Mouse (Mus musculus) neural tube, embryonic 11.5 days (tissue): ENCODE results near the gene Eya2. TPM values are rescaled to one million over a fixed set of nuclear protein-coding genes. Genes with fewer than 3 reads are reported as not detected.

ENCODE experiments used
- ATAC-seq: fragments of 200-750 bp; cut with Nextera tagmentation; 2 replicates; pipeline ENCODE4 v1.8.0; 2017; ENCODE audit warnings: moderate number of reproducible peaks, mild to moderate bottlenecking, moderate TSS enrichment, moderate library complexity; ENCODE audit not compliant: insufficient read depth, low FRiP score, low TSS enrichment
- DNase-seq: peaks from one replicate; pipeline ENCODE4 v3.0.0-alpha.2; 2015; ENCODE audit warnings: low spot score
- H3K27ac ChIP-seq: fragments of 300-500 bp; sonication (generic); 2 replicates; pipeline ENCODE4 v1.5.1; 2014; ENCODE audit warnings: low read depth, mild to moderate bottlenecking, low read length
- H3K27me3 ChIP-seq: fragments of 300-500 bp; sonication (generic); 2 replicates; pipeline ENCODE4 v1.6.1; 2014; ENCODE audit warnings: mild to moderate bottlenecking, low read length, mixed read lengths; ENCODE audit not compliant: control insufficient read depth, insufficient read depth
- H3K36me3 ChIP-seq: fragments of 300-500 bp; sonication (generic); 2 replicates; pipeline ENCODE4 v1.6.1; 2014; ENCODE audit warnings: mild to moderate bottlenecking, low read length, moderate library complexity, mixed read lengths; ENCODE audit not compliant: control insufficient read depth, insufficient read depth
- H3K4me1 ChIP-seq: fragments of 300-500 bp; sonication (generic); 2 replicates; pipeline ENCODE4 v1.6.1; 2014; ENCODE audit warnings: low read length, mixed read lengths; ENCODE audit not compliant: control insufficient read depth, insufficient read depth
- H3K4me2 ChIP-seq: fragments of 300-500 bp; sonication (generic); 2 replicates; pipeline ENCODE4 v1.6.1; 2014; ENCODE audit warnings: low read depth, mild to moderate bottlenecking, moderate library complexity
- H3K4me3 ChIP-seq: fragments of 300-500 bp; sonication (generic); 2 replicates; pipeline ENCODE4 v1.5.1; 2014; ENCODE audit warnings: low read depth, low read length
- H3K9ac ChIP-seq: fragments of 300-500 bp; sonication (generic); 2 replicates; pipeline ENCODE4 v1.6.1; 2014; ENCODE audit warnings: mild to moderate bottlenecking, low read length
- H3K9me3 ChIP-seq: fragments of 300-500 bp; sonication (generic); 2 replicates; pipeline ENCODE4 v1.6.1; 2016; ENCODE audit warnings: low read length; ENCODE audit not compliant: control insufficient read depth
- WGBS: fragments of 180-500 bp; shearing (Covaris S2); extraction: QIAGEN DNeasy Blood & Tissue Kit; methylation state at CpG from one replicate; pipeline ENCODE4 v1.1.7; 2014; 5-methylcytosine and 5-hydroxymethylcytosine counted together
- polyA plus RNA-seq: library from polyadenylated mRNA; unstranded; fragments of >200 nt; fragmentation: Nextera tagmentation; extraction: Ambion mirVana; gene quantifications from 2 replicates; pipeline ENCODE4 v1.2.1, GENCODE M21; 2014

Gene Eya2
- polyA plus RNA-seq, 1 experiment from 2014 or later: 29.6 TPM

DNA sequence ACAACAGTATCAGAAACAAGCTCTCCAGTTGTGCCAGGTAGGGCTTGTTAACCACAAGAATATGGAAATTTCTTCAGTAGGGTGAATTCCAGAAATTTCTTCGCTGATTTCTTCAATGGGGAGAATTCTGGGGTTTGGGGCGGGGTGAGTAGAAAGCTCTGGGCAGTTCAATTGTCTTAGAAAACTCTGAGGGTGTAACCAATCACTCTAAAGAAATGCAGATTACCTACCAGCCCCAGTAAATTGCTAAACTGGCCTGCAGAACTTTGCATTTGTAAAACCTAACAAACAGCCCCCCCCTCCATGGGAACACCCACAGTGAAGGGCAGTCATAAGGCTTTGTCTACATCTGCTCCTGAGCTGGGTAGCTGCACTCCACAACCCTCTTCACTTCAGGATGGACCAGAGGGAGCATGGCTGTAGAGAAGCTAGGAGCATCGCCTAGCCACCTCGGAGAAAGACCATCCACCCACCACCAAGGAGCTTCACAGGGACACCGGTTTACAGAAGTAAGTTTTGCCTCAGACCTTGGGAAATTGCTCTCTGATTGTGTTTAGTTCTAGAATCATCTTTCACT lies 215.2 kb downstream of the Eya2 start:
- ATAC-seq: no peak

DNA sequence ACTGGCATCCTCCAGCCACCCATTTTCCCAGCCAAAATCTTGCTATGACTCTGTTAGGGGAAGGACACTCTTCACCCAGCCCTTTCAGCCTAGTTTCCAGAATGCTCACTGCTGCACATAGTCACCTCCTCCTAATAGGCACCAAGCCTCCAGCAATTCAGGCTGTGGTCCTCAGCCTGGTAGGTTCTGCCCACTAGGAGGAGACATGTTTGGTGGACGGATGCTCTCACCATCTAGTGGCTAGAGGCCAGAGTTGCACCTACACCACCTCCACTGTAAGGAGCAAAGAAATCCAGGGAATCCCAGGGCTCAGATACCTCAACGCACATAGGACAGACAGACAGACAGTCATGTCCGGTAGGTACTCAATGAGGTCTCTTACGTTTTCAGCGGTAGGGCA lies 216.7 kb downstream of the Eya2 start:
- Histone ChIP-seq H3K9ac (no peak overlapping the region), H3K27me3 (no peaks in the 10 kb centered on the region), H3K4me2 (no peak overlapping the region), H3K9me3 (no peaks in the 10 kb centered on the region), H3K4me1 (no peaks in the 10 kb centered on the region), H3K36me3 (peaks cover 21% of the 10 kb centered on the region), H3K4me3 (no peak overlapping the region), H3K27ac (no peak overlapping the region)
- 62% methylated on average over 5 of the region's 5 CpGs for WGBS
- DNase-seq: no peak
- ATAC-seq: no peak

More for the DNA sequence above, 215.2 kb downstream of the Eya2 start:
- Histone ChIP-seq H3K4me2 (no peak overlapping the region), H3K4me1 (no peaks in the 10 kb centered on the region), H3K36me3 (peaks cover 21% of the 10 kb centered on the region), H3K9ac (no peak overlapping the region), H3K9me3 (no peaks in the 10 kb centered on the region), H3K27ac (no peak overlapping the region), H3K27me3 (no peaks in the 10 kb centered on the region), H3K4me3 (no peak overlapping the region)
- WGBS: 78% methylated on average over 5 of the region's 5 CpGs
- no peak for DNase-seq

DNA sequence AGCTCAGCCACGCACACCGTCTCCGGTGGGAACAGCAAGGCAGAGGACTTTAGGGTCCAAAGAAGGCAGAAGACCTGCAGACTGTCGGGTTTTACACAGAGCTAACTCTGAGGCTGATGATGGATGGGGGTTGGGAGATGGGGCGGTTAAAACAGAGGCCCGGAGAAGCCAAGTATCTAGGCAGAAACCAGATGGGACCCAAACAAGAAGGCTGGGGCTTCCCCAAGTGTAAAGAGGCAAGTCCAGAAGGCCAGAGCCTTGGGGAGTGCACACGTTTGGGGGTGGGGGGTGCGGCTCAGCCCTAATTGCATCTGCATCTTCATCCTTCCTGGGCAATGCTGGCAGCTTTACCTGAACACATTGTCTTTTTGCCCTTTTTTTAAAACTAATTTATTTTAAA lies 218.1 kb downstream of the Eya2 start:
- ATAC-seq (no peak), DNase-seq (no peak)
- 72% methylated on average over 8 of the region's 8 CpGs for WGBS
- H3K4me1 ChIP-seq: no peaks in the 10 kb centered on the region
- H3K9me3 ChIP-seq: no peaks in the 10 kb centered on the region
- no peak overlapping the region for H3K27ac ChIP-seq
- no peak overlapping the region for H3K9ac ChIP-seq
- no peak overlapping the region for H3K4me2 ChIP-seq
- H3K27me3 ChIP-seq: no peaks in the 10 kb centered on the region
- H3K4me3 ChIP-seq: no peak overlapping the region
- peaks cover 14% of the 10 kb centered on the region for H3K36me3 ChIP-seq

DNA sequence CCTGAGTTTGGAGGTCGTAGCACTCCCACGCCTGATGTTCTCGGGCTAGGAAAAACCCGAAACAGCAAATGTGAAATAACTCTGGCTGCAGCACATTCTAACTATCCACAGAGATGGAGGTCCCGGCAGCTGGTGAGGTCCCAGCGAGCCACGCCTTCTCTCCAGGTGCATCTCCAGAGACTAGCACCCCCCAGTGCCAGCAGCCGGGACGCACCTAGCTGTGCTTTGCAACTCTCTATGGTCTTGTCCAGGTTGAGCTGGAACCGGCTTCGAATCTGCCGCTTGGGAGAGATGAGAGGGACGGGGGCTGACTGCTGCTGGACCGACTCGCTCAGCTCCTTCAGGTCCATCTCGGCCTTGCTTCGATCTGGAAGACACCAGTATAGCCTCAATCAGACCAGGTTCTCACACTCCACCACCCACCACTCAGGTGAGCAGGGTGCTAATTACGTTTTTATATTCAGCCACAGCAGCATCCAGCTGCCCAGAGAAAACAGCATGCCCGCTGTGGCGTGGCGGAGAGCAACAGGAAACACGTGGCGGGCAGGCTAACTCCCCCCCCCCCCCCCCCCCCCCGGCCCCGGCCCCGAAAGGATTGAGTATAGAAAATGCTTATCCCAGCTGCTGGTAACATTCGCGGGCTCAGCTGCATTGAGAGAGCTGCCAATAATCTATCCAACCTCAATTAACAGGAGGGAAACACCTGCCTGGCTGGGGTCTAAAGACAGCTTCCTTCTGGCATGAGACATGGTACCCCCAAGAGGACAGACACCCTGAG lies 220.5 kb downstream of the Eya2 start:
- Histone ChIP-seq H3K9ac (no peak overlapping the region), H3K36me3 (peaks cover 11% of the 10 kb centered on the region)
- no peak for ATAC-seq

DNA sequence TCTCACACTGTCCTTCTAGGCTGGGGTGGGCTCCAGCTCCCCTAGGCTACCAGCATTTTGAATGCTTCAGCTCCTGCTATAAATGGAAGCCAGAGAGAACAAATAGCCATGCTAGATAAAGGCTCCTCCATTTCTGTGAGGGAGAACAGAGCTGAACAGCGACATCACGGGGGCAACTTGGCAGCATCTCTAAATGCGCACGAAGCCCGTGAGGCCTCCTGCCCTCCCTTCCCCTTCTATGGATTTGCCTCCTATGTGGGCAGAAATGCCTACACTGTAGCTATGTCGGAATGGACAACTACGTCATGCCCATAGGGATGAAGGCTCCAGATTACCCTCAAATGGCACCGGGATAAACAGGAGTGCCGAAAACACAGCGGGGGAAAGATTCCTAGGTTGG lies 222.6 kb downstream of the Eya2 start:
- H3K27me3 ChIP-seq: no peaks in the 10 kb centered on the region

More for the DNA sequence above, 220.5 kb downstream of the Eya2 start:
- Histone ChIP-seq H3K4me2 (no peak overlapping the region), H3K4me1 (no peaks in the 10 kb centered on the region), H3K9me3 (no peaks in the 10 kb centered on the region), H3K27me3 (no peaks in the 10 kb centered on the region), H3K4me3 (no peak overlapping the region), H3K27ac (no peak overlapping the region)
- 87% methylated on average over 25 of the region's 28 CpGs for WGBS
- no peak for DNase-seq

DNA sequence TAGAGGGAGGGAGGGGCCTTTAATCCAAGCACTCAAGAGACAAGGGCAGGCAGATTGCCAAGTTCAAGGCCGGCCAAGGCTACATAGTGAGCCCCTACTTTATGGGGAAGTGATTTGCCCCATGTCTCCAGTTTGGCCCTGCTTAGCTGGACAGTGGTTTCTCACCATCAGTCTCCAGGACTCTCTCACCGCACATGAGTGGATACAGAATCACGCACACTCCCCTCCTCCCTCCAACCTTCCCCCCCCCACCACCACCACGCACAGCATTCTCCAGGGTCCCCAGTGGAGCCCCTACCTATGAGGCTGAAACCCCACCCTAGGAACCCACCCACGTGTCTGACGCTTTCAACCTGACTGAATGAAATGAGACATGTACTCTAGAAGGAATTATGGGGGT lies 223.7 kb downstream of the Eya2 start:
- Histone ChIP-seq H3K9me3 (no peaks in the 10 kb centered on the region), H3K27ac (no peak overlapping the region), H3K4me3 (no peak overlapping the region), H3K4me1 (no peaks in the 10 kb centered on the region), H3K27me3 (no peaks in the 10 kb centered on the region), H3K9ac (no peak overlapping the region), H3K36me3 (peaks cover 4% of the 10 kb centered on the region), H3K4me2 (no peak overlapping the region)
- 97% methylated on average over 6 of the region's 6 CpGs for WGBS
- DNase-seq (no peak), ATAC-seq (no peak)

More for the DNA sequence above, 222.6 kb downstream of the Eya2 start:
- ATAC-seq (no peak), DNase-seq (no peak)
- Histone ChIP-seq H3K9ac (no peak overlapping the region), H3K4me3 (no peak overlapping the region), H3K9me3 (no peaks in the 10 kb centered on the region), H3K4me1 (no peaks in the 10 kb centered on the region), H3K36me3 (peaks cover 6% of the 10 kb centered on the region), H3K4me2 (no peak overlapping the region), H3K27ac (no peak overlapping the region)
- WGBS: 92% methylated on average over 10 of the region's 10 CpGs

DNA sequence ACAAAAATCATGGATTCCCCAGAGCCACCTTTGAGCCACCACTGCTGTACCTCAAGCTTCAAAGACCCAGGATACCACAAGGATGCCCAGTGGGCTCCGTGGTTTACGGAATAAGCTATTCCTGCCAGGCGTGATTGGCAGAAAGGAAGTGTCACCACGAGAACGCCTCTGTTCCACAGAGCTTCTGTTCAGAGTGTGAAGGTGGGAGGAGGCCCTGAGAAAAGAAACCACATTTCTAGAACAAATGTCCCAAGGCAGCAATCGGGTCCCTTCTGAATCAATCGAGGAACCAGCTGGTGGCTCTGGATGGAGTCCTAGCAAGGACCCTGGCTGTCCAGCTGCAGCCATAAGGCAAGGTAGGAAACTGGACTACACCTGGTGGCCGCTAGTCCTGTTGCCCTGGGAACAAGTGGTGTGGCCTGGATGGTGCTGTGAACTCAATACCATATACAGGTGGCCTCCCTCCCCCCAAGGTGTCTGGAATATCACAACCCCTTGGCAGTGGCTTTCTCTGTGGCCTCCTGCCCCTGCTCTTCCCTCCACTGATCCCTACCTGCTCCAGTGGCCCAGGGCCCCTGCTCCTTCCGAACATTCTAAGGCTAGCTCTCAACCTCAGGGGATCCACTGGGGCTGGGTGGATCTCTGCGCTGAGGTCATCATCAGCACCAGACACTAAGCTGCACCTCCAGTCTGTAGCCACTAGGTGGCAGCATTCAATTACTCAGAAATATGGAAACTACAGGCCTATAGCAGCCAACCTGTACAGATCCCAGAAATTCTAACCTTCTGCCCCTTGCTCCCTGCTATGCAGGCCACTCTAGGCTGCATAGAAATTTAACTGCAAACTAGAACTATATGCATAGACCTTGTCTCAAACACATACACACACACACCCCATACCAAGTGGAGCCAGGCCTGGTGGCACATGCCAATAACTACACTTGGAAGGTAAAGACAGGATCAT lies 224.4 kb downstream of the Eya2 start:
- DNase-seq (peak; percentile 64), ATAC-seq (peak; percentile 41; the same call in 1 of the 2 replicates)
- H3K4me3 ChIP-seq: no peak overlapping the region
- no peaks in the 10 kb centered on the region for H3K4me1 ChIP-seq
- no peaks in the 10 kb centered on the region for H3K9me3 ChIP-seq
- H3K9ac ChIP-seq: no peak overlapping the region
- H3K27me3 ChIP-seq: no peaks in the 10 kb centered on the region
- 84% methylated on average over 10 of the region's 10 CpGs for WGBS
- peaks cover 2% of the 10 kb centered on the region for H3K36me3 ChIP-seq
- H3K27ac ChIP-seq: no peak overlapping the region
- no peak overlapping the region for H3K4me2 ChIP-seq

DNA sequence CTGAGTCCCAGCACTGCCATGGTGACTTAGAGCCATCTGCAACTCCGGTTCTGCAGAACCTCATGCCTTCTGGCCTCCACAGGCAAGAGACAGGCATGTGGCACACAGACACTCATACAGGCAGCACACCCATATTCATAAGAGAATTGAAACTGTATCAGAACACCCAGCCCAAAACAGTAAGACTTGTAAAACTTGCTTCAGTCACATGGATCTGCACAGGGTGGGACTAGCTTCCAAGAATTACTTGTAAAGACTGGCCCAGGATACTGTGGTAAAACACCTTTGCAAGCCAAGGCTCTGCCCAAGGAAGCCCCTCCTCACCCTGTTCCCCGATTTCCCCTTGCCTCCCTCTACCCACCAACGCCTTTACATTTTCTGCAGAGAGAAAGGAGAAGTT lies 225.2 kb downstream of the Eya2 start:
- H3K9ac ChIP-seq: no peak overlapping the region
- no peak for DNase-seq
- 92% methylated on average over 3 of the region's 3 CpGs for WGBS
- no peaks in the 10 kb centered on the region for H3K4me1 ChIP-seq
- H3K9me3 ChIP-seq: no peaks in the 10 kb centered on the region
- no peaks in the 10 kb centered on the region for H3K27me3 ChIP-seq
- H3K36me3 ChIP-seq: peaks cover under 1% of the 10 kb centered on the region
- ATAC-seq: no peak
- no peak overlapping the region for H3K27ac ChIP-seq
- H3K4me3 ChIP-seq: no peak overlapping the region
- no peak overlapping the region for H3K4me2 ChIP-seq
